Mouse (Mus musculus): ENCODE data around the gene Defa33. TPM values are rescaled to one million over a fixed set of nuclear protein-coding genes. Genes with fewer than 3 reads are reported as not detected.
"Not testable (repeated sequence)": the region's sequence is repeated elsewhere in the genome, so short reads cannot be mapped to it uniquely, and the experiment has no call there.

The Defa33 gene
- not detected in 2 replicates for polyA plus RNA-seq (2012; rRNA removed)

- not testable (repeated sequence) for DNase-seq (ENCODE audit: low spot score)
Observed at GRCm38 (mm10) chr8:21391511-21391910, at the start of gene Defa33. Gene Defa33 (plus strand): TSS chr8:21391811.

- DNase-seq (ENCODE audit: low spot score) = not testable (repeated sequence)
Observed at GRCm38 (mm10) chr8:21378215-21378614, 13.4 kb upstream of the Defa33 start, which contains the start of gene Defa2. Gene Defa2 (plus strand): TSS chr8:21378515.

DNA sequence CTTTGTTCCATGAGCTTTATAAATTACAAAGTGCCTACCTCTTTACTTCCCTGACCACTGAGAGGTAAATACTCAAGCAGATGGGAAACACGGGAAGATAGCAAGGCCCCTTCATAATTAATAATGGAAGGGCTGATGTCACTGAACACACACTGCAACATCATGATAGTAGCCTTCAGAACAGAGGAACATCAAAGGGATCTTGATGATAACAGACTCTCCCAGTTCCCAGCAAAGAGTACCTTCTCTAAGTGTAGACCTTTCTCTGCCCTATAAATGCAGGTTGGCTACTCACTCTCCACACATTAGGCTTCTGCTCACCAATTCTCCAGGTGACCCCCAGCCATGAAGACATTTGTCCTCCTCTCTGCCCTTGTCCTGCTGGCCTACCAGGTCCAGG lies 35.5 kb downstream of the Defa33 start, which contains the start of gene Defa36:
TSS of gene Defa36 (plus strand) at position 301 of the 400 bp plus-strand sequence.
- not testable (repeated sequence) for DNase-seq (ENCODE audit: low spot score)

Other genes starting within 250 kb of the Defa33 start
- not detected in 2 replicates for gene Defa22, start 229.5 kb upstream of the Defa33 start, polyA plus RNA-seq (2012; rRNA removed)
- gene Defa31, start 200.2 kb upstream of the Defa33 start, polyA plus RNA-seq (2012; rRNA removed) = not detected in 2 replicates
- gene Gm15293, start 190.2 kb upstream of the Defa33 start, polyA plus RNA-seq (2012; rRNA removed) = not detected in 2 replicates
- not detected in 2 replicates for gene Gm15292, start 142.1 kb upstream of the Defa33 start, polyA plus RNA-seq (2012; rRNA removed)
- gene Defa27, start 76.3 kb upstream of the Defa33 start, polyA plus RNA-seq (2012; rRNA removed) = not detected in 2 replicates
- not detected in 2 replicates for gene Defa29, start 64.8 kb upstream of the Defa33 start, polyA plus RNA-seq (2012; rRNA removed)
- not detected in 2 replicates for gene Defa2, start 13.3 kb upstream of the Defa33 start, polyA plus RNA-seq (2012; rRNA removed)
- not detected in 2 replicates for gene Defa36, start 35.6 kb downstream of the Defa33 start, polyA plus RNA-seq (2012; rRNA removed)
- not detected in 2 replicates for gene Gm7849, start 64.7 kb downstream of the Defa33 start, polyA plus RNA-seq (2012; rRNA removed)
- gene Defa20, start 117.4 kb downstream of the Defa33 start, polyA plus RNA-seq (2012; rRNA removed) = not detected in 2 replicates
- not detected in 2 replicates for gene Defa32, start 137.2 kb downstream of the Defa33 start, polyA plus RNA-seq (2012; rRNA removed)
- gene Defa37, start 173.6 kb downstream of the Defa33 start, polyA plus RNA-seq (2012; rRNA removed) = not detected in 2 replicates
- gene Defa28, start 191.2 kb downstream of the Defa33 start, polyA plus RNA-seq (2012; rRNA removed) = not detected in 2 replicates
- gene Gm7861, start 202.7 kb downstream of the Defa33 start, polyA plus RNA-seq (2012; rRNA removed) = not detected in 2 replicates
- not detected in 2 replicates for gene Defa26, start 226.4 kb downstream of the Defa33 start, polyA plus RNA-seq (2012; rRNA removed)